8 mouse cellular contexts compared by ENCODE assay signal in genomic region chr4:115838696-115839641, GRCm38 (mm10). TPM values are rescaled to one million over a fixed set of nuclear protein-coding genes. Genes with fewer than 3 reads are reported as not detected.
DNase-seq lines count a peak whose midpoint lies in the region; ATAC-seq and TF ChIP-seq lines count a peak whose summit lies in the region.

Gene Mknk1 (plus strand): TSS chr4:115839198.

- peak within 1 kb of the TSS; percentile 91 for H3K4me2 ChIP-seq in CH12.LX (ENCODE audit: insufficient read depth, low read depth, poor library complexity, severe bottlenecking)
- peak within 1 kb of the TSS; percentile 74 for H3K4me2 ChIP-seq in forebrain, embryonic 12.5 days
- H3K4me2 ChIP-seq in heart, postnatal 0 days (ENCODE audit: low read depth, low read length), result peak within 1 kb of the TSS; percentile 79
- H3K4me2 ChIP-seq in liver, embryonic 16.5 days (ENCODE audit: low read depth, low read length), result peak within 1 kb of the TSS; percentile 85
- H3K4me2 ChIP-seq in neural tube, embryonic 13.5 days, result peak within 1 kb of the TSS; percentile 76

- peak; percentile 84 for TF ChIP-seq POLR2A in CH12.LX (IDR thresholded peaks at IDR 0.05; ENCODE audit: low read depth, low read length)
- peak; percentile 81 for TF ChIP-seq POLR2A in testis, adult 2 months (IDR thresholded peaks at IDR 0.05; ENCODE audit: control insufficient read depth, low read depth, low read length)

- peak; percentile 97 for DNase-seq in CH12.LX (ENCODE audit: extremely low read depth)
- DNase-seq in c-Kit-positive CD71-positive TER-119-negative erythroid progenitor cells, embryonic 14.5 days (ENCODE audit: low read depth), result peak; percentile 92
- DNase-seq in heart, postnatal 0 days (ENCODE audit: low spot score), result peak; percentile 96
- DNase-seq in kidney, postnatal 4 days, result peak; percentile 94 to 97

- H3K4me3 ChIP-seq in CH12.LX (replicated peaks in 1 of 3; ENCODE audit: low read depth in 2 of 3, low read length in 2 of 3, poor library complexity in 1 of 3), result peak within 1 kb of the TSS; percentile 74 to 85 (median 80)
- peak within 1 kb of the TSS; percentile 59 for H3K4me3 ChIP-seq in forebrain, embryonic 12.5 days (replicated peaks)
- H3K4me3 ChIP-seq in heart, postnatal 0 days (ENCODE audit: low read depth, low read length), result peak within 1 kb of the TSS; percentile 87
- H3K4me3 ChIP-seq in liver, embryonic 16.5 days (ENCODE audit: low read depth, low read length), result peak within 1 kb of the TSS; percentile 89
- peak within 1 kb of the TSS; percentile 73 for H3K4me3 ChIP-seq in neural tube, embryonic 13.5 days
- H3K4me3 ChIP-seq in testis, adult 2 months (ENCODE audit: control insufficient read depth, low read depth, low read length), result peak within 1 kb of the TSS; percentile 93

- H3K27ac ChIP-seq in CH12.LX (ENCODE audit: insufficient read depth, low read depth), result 0 out of 2 replicates have a peak within 1 kb of the TSS, but pooled peaks have one; percentile 5
- peak within 1 kb of the TSS; percentile 56; the same call in 1 of the 2 replicates for H3K27ac ChIP-seq in forebrain, embryonic 12.5 days
- H3K27ac ChIP-seq in heart, postnatal 0 days (ENCODE audit: low read depth), result peak within 1 kb of the TSS; percentile 68
- peak within 1 kb of the TSS; percentile 88 for H3K27ac ChIP-seq in liver, embryonic 16.5 days (ENCODE audit: low read length)
- peak within 1 kb of the TSS; percentile 23; the same call in 1 of the 2 replicates for H3K27ac ChIP-seq in neural tube, embryonic 13.5 days (replicated peaks)
- H3K27ac ChIP-seq in testis, adult 2 months (ENCODE audit: control insufficient read depth, insufficient read depth, low read depth, low read length), result peak within 1 kb of the TSS; percentile 83

- peak within 1 kb of the TSS; percentile 76 for H3K9ac ChIP-seq in CH12.LX (ENCODE audit: insufficient read depth, low read depth)
- H3K9ac ChIP-seq in forebrain, embryonic 12.5 days, result peak within 1 kb of the TSS; percentile 64
- H3K9ac ChIP-seq in heart, postnatal 0 days (replicated peaks; ENCODE audit: low read depth, low read length), result peak within 1 kb of the TSS; percentile 72
- H3K9ac ChIP-seq in liver, embryonic 16.5 days (ENCODE audit: low read depth, low read length), result peak within 1 kb of the TSS; percentile 90
- peak within 1 kb of the TSS; percentile 75 for H3K9ac ChIP-seq in neural tube, embryonic 13.5 days

- no peak for TF ChIP-seq RAD21 in CH12.LX (IDR thresholded peaks at IDR 0.05; ENCODE audit: low read depth, low read length)

- no peaks in the 10 kb centered on the region for H3K27me3 ChIP-seq in CH12.LX (replicated peaks)
- no peaks in the 10 kb centered on the region for H3K27me3 ChIP-seq in forebrain, embryonic 12.5 days
- no peaks in the 10 kb centered on the region for H3K27me3 ChIP-seq in heart, postnatal 0 days (ENCODE audit: control insufficient read depth, insufficient read depth, low read length)
- H3K27me3 ChIP-seq in liver, embryonic 16.5 days (ENCODE audit: control insufficient read depth, insufficient read depth, low read depth, low read length), result no peaks in the 10 kb centered on the region
- no peaks in the 10 kb centered on the region for H3K27me3 ChIP-seq in neural tube, embryonic 13.5 days
- no peaks in the 10 kb centered on the region for H3K27me3 ChIP-seq in testis, adult 2 months (ENCODE audit: control insufficient read depth, insufficient read depth, low read length)

- no peaks in the 10 kb centered on the region for H3K9me3 ChIP-seq in CH12.LX (replicated peaks; ENCODE audit: low read length)
- H3K9me3 ChIP-seq in forebrain, embryonic 12.5 days, result no peaks in the 10 kb centered on the region
- H3K9me3 ChIP-seq in heart, postnatal 0 days (replicated peaks; ENCODE audit: control insufficient read depth, low read length), result no peaks in the 10 kb centered on the region
- H3K9me3 ChIP-seq in liver, embryonic 16.5 days (replicated peaks; ENCODE audit: control insufficient read depth, low read length), result no peaks in the 10 kb centered on the region
- no peaks in the 10 kb centered on the region for H3K9me3 ChIP-seq in neural tube, embryonic 13.5 days

- TF ChIP-seq EP300 in CH12.LX (IDR thresholded peaks at IDR 0.05; ENCODE audit: low read length), result no peak
- no peak for TF ChIP-seq EP300 in heart, postnatal 0 days (IDR thresholded peaks at IDR 0.05; ENCODE audit: low read depth)

- peaks cover 12 to 25% of the 10 kb centered on the region in 2 experiments for H3K4me1 ChIP-seq in CH12.LX (ENCODE audit: control insufficient read depth in 1 of 2, insufficient read depth in 2 of 2)
- peaks cover 12% of the 10 kb centered on the region for H3K4me1 ChIP-seq in forebrain, embryonic 12.5 days
- peaks cover 11% of the 10 kb centered on the region for H3K4me1 ChIP-seq in heart, postnatal 0 days (ENCODE audit: control insufficient read depth, insufficient read depth)
- peaks cover 28% of the 10 kb centered on the region for H3K4me1 ChIP-seq in liver, embryonic 16.5 days (ENCODE audit: control insufficient read depth, low read depth, low read length)
- peaks cover 9% of the 10 kb centered on the region for H3K4me1 ChIP-seq in neural tube, embryonic 13.5 days (replicated peaks)
- H3K4me1 ChIP-seq in testis, adult 2 months (ENCODE audit: control insufficient read depth, insufficient read depth, low read length), result peaks cover 2% of the 10 kb centered on the region; the same call in 1 of the 2 replicates

- peaks cover 22 to 56% of the 10 kb centered on the region in 2 experiments for H3K36me3 ChIP-seq in CH12.LX (replicated peaks in 1 of 2; ENCODE audit: control insufficient read depth in 1 of 2, insufficient read depth in 1 of 2, low read length in 1 of 2)
- H3K36me3 ChIP-seq in forebrain, embryonic 12.5 days (replicated peaks), result no peaks in the 10 kb centered on the region
- peaks cover 18% of the 10 kb centered on the region for H3K36me3 ChIP-seq in heart, postnatal 0 days (replicated peaks; ENCODE audit: control insufficient read depth, insufficient read depth, low read length)
- H3K36me3 ChIP-seq in liver, embryonic 16.5 days (ENCODE audit: control insufficient read depth, insufficient read depth), result peaks cover 3% of the 10 kb centered on the region
- H3K36me3 ChIP-seq in neural tube, embryonic 13.5 days, result no peaks in the 10 kb centered on the region
- H3K36me3 ChIP-seq in testis, adult 2 months (ENCODE audit: control insufficient read depth, insufficient read depth, low read length), result no peaks in the 10 kb centered on the region

- 2% methylated on average over 51 of the region's 51 CpGs for WGBS in forebrain, embryonic 12.5 days
- 2% methylated on average over 51 of the region's 51 CpGs for WGBS in heart, postnatal 0 days
- under 1% methylated on average over 51 of the region's 51 CpGs for WGBS in liver, embryonic 16.5 days (ENCODE audit: insufficient replicate concordance)
- WGBS in neural tube, embryonic 13.5 days, result 2% methylated on average over 51 of the region's 51 CpGs

- in situ Hi-C loops in CH12.LX (cut with MboI; ENCODE audit: low pct_ligation_motif_present, low pct_unique_long_range_greater_than_20kb, low sequenced_read_pairs), result no loop called here

- ATAC-seq in forebrain, embryonic 12.5 days (ENCODE audit: low FRiP score), result peak; percentile 97
- ATAC-seq in heart, postnatal 0 days (ENCODE audit: insufficient read depth, low read depth), result peak; percentile 99
- ATAC-seq in liver, embryonic 16.5 days (ENCODE audit: low read depth), result peak; percentile 96
- peak; percentile 95 for ATAC-seq in neural tube, embryonic 13.5 days (ENCODE audit: low read depth)

- no peak for TF ChIP-seq CTCF in CH12.LX (conservative IDR thresholded peaks at IDR 0.05 in 1 of 2, IDR thresholded peaks at IDR 0.05 in 1 of 2; ENCODE audit: low read depth in 2 of 2, low read length in 2 of 2)
- no peak for TF ChIP-seq CTCF in heart, postnatal 0 days (IDR thresholded peaks at IDR 0.05; ENCODE audit: low read depth)
- no peak for TF ChIP-seq CTCF in testis, adult 2 months (IDR thresholded peaks at IDR 0.05; ENCODE audit: control insufficient read depth, insufficient read depth, insufficient replicate concordance, low read depth, low read length)

- dilution Hi-C loops in CH12.LX (cut with MboI; ENCODE audit: extremely low pct_ligation_motif_present, extremely low pct_unique_long_range_greater_than_20kb, low sequenced_read_pairs), result no loop called here

- peaks cover 11% of the 10 kb centered on the region for H3K79me2 ChIP-seq in CH12.LX (replicated peaks; ENCODE audit: control insufficient read depth, extremely low read depth, insufficient read depth, poor library complexity, severe bottlenecking)

TF ChIP-seq in CH12.LX, 34 proteins besides CTCF, POLR2A, EP300 and RAD21 (continues in another document):
- TF ChIP-seq MYC (IDR thresholded peaks at IDR 0.05; ENCODE audit: low read depth, low read length) (peak; percentile 87; the same call in 1 of the 2 replicates), MAFK (IDR thresholded peaks at IDR 0.05; ENCODE audit: insufficient replicate concordance, low read length) (no peak), MAX (IDR thresholded peaks at IDR 0.05; ENCODE audit: low read length) (peak; percentile 95), ZNF384 (IDR thresholded peaks at IDR 0.05; ENCODE audit: low read depth, low read length) (no peak), SMC3 (IDR thresholded peaks at IDR 0.05; ENCODE audit: low read depth, low read length) (no peak), HCFC1 (IDR thresholded peaks at IDR 0.05; ENCODE audit: low read depth, low read length) (peak; percentile 67), TBP (conservative IDR thresholded peaks at IDR 0.05; ENCODE audit: low read depth, low read length) (peak; percentile 76), USF1 (IDR thresholded peaks at IDR 0.05; ENCODE audit: low read depth, low read length) (peak; percentile 76), ELF1 (IDR thresholded peaks at IDR 0.05; ENCODE audit: low read depth, low read length) (peak; percentile 93), JUN (IDR thresholded peaks at IDR 0.05; ENCODE audit: insufficient read depth, low read depth, low read length) (no peak), ZMIZ1 (IDR thresholded peaks at IDR 0.05; ENCODE audit: low read depth, low read length) (peak; percentile 16; the same call in 1 of the 2 replicates), PAX5 (IDR thresholded peaks at IDR 0.05; ENCODE audit: low read length) (no peak), USF2 (conservative IDR thresholded peaks at IDR 0.05; ENCODE audit: low read depth, low read length) (peak; percentile 54; the same call in 1 of the 2 replicates)

RNA-seq across cellular contexts. Expression of gene Mknk1, which starts in this region (rescaled TPM):
- total RNA-seq in CH12.LX (2012; rRNA removed), result 34.7 and 39.0 TPM in 2 replicates
- 15.7 and 17.8 TPM in 2 replicates for total RNA-seq in CH12.LX (2014; rRNA removed)
- 31.5 and 38.5 TPM in 2 replicates for polyA plus RNA-seq in CH12.LX (2012; ENCODE audit: insufficient read length, low read depth)
- 25.9 and 27.2 TPM in 2 replicates for polyA plus RNA-seq in forebrain, embryonic 12.5 days (2016; fragmentation: Nextera tagmentation; extraction: Ambion mirVana)
- 10.9 and 15.4 TPM in 2 replicates for total RNA-seq in heart, postnatal 0 days (2014; rRNA removed; ENCODE audit: low replicate concordance)
- 15.5 and 16.6 TPM in 2 replicates for polyA plus RNA-seq in heart, postnatal 0 days (2015; fragmentation: Nextera tagmentation; extraction: Ambion mirVana)
- 30.7 and 30.9 TPM in 2 replicates for polyA plus RNA-seq in liver, embryonic 16.5 days (2015; fragmentation: Nextera tagmentation; extraction: Ambion mirVana)
- 24.3 and 28.7 TPM in 2 replicates for polyA plus RNA-seq in neural tube, embryonic 13.5 days (2015; fragmentation: Nextera tagmentation; extraction: Ambion mirVana)
- polyA plus RNA-seq in testis, adult 2 months (2012; rRNA removed), result 29.4 and 31.2 TPM in 2 replicates

Comparison
In these comparisons a context has a peak if more than half of its experiments do, and no peak if none do; other contexts are left out.
1. Peak in every context shown above with its lines: DNase-seq, ATAC-seq, H3K4me3 ChIP-seq and H3K27ac ChIP-seq.
2. H3K27ac ChIP-seq: peak in every context shown above with its lines; median percentile 88 in liver, embryonic 16.5 days; 83 in testis, adult 2 months; 68 in heart, postnatal 0 days; 56 in forebrain, embryonic 12.5 days; 23 in neural tube, embryonic 13.5 days; 5 in CH12.LX.